Mouse (Mus musculus): ENCODE measurements around the gene Mbl2. TPM values are rescaled to one million over a fixed set of nuclear protein-coding genes. Genes with fewer than 3 reads are reported as not detected.
"Not testable (repeated sequence)": the region's sequence is repeated elsewhere in the genome, so short reads cannot be mapped to it uniquely, and the experiment has no call there.

Gene Mbl2
- polyA plus RNA-seq, 1 experiment from 2014 or later, result not detected

- Histone ChIP-seq H3K4me2 (no peak overlapping the region), H3K9me3 (replicated peaks) (no peaks in the 10 kb centered on the region), H3K4me3 (no peak overlapping the region), H3K4me1 (replicated peaks) (no peaks in the 10 kb centered on the region), H3K36me3 (no peaks in the 10 kb centered on the region), H3K9ac (no peak overlapping the region), H3K27ac (no peak overlapping the region), H3K27me3 (no peaks in the 10 kb centered on the region)
- no peak for ATAC-seq (replicated peaks; ENCODE audit: insufficient number of reproducible peaks, insufficient read depth, low FRiP score, low read depth)
- 12% methylated on average over 7 of the region's 7 CpGs for WGBS
Measured at GRCm38 (mm10) chr19:30217335-30217734, 15.4 kb upstream of the Mbl2 start.

- H3K9me3 ChIP-seq (replicated peaks); H3K27ac ChIP-seq; H3K4me2 ChIP-seq; H3K4me3 ChIP-seq; H3K27me3 ChIP-seq; H3K36me3 ChIP-seq; H3K4me1 ChIP-seq (replicated peaks); H3K9ac ChIP-seq; ATAC-seq (replicated peaks; ENCODE audit: insufficient number of reproducible peaks, insufficient read depth, low FRiP score, low read depth): not testable (repeated sequence)
- WGBS, result 34% methylated on average over 8 of the region's 8 CpGs
Measured at GRCm38 (mm10) chr19:30222593-30222992, 10.1 kb upstream of the Mbl2 start.

- ATAC-seq (replicated peaks; ENCODE audit: insufficient number of reproducible peaks, insufficient read depth, low FRiP score, low read depth), result no peak
- Histone ChIP-seq H3K4me1 (replicated peaks) (no peaks in the 10 kb centered on the region), H3K9me3 (replicated peaks) (no peaks in the 10 kb centered on the region), H3K4me3 (no peak overlapping the region), H3K9ac (no peak overlapping the region), H3K27ac (no peak overlapping the region), H3K4me2 (no peak overlapping the region), H3K36me3 (no peaks in the 10 kb centered on the region), H3K27me3 (no peaks in the 10 kb centered on the region)
- WGBS, result 76% methylated on average over 3 of the region's 3 CpGs
Measured at GRCm38 (mm10) chr19:30229477-30229876, 3.3 kb upstream of the Mbl2 start.

GRCm38 (mm10) chr19:30234416-30234815, 1.7 kb downstream of the Mbl2 start:
- no peak overlapping the region for H3K4me2 ChIP-seq
- no peak overlapping the region for H3K9ac ChIP-seq
- no peak overlapping the region for H3K27ac ChIP-seq
- ATAC-seq (replicated peaks; ENCODE audit: insufficient number of reproducible peaks, insufficient read depth, low FRiP score, low read depth), result no peak
- 78% methylated on average over 8 of the region's 8 CpGs for WGBS
- H3K4me1 ChIP-seq (replicated peaks), result no peaks in the 10 kb centered on the region
- H3K4me3 ChIP-seq, result no peak overlapping the region
- H3K9me3 ChIP-seq (replicated peaks), result no peaks in the 10 kb centered on the region
- no peaks in the 10 kb centered on the region for H3K36me3 ChIP-seq
- no peaks in the 10 kb centered on the region for H3K27me3 ChIP-seq

- H3K9me3 ChIP-seq (replicated peaks), result no peaks in the 10 kb centered on the region
- ATAC-seq (replicated peaks; ENCODE audit: insufficient number of reproducible peaks, insufficient read depth, low FRiP score, low read depth), result no peak
- peaks cover 11% of the 10 kb centered on the region; the same call in 1 of the 2 replicates for H3K27me3 ChIP-seq
- H3K4me2 ChIP-seq, result no peak overlapping the region
- no peaks in the 10 kb centered on the region for H3K4me1 ChIP-seq (replicated peaks)
- H3K9ac ChIP-seq, result no peak overlapping the region
- no peaks in the 10 kb centered on the region for H3K36me3 ChIP-seq
- H3K27ac ChIP-seq, result no peak overlapping the region
- no peak overlapping the region for H3K4me3 ChIP-seq
- WGBS, result 22% methylated on average over 11 of the region's 11 CpGs
Measured at GRCm38 (mm10) chr19:30247359-30247758, 14.6 kb downstream of the Mbl2 start.

GRCm38 (mm10) chr19:30248822-30249221, 16.1 kb downstream of the Mbl2 start:
- WGBS, result 5% methylated on average over 8 of the region's 8 CpGs
- H3K4me2 ChIP-seq, result no peak overlapping the region
- H3K9ac ChIP-seq, result no peak overlapping the region
- peaks cover 11% of the 10 kb centered on the region; the same call in 1 of the 2 replicates for H3K27me3 ChIP-seq
- H3K4me1 ChIP-seq (replicated peaks), result no peaks in the 10 kb centered on the region
- no peaks in the 10 kb centered on the region for H3K9me3 ChIP-seq (replicated peaks)
- no peak for ATAC-seq (replicated peaks; ENCODE audit: insufficient number of reproducible peaks, insufficient read depth, low FRiP score, low read depth)
- H3K4me3 ChIP-seq, result no peak overlapping the region
- H3K36me3 ChIP-seq, result no peaks in the 10 kb centered on the region
- H3K27ac ChIP-seq, result no peak overlapping the region

- 73% methylated on average over 2 of the region's 2 CpGs for WGBS
- H3K36me3 ChIP-seq, result no peaks in the 10 kb centered on the region
- no peak overlapping the region for H3K27ac ChIP-seq
- no peak overlapping the region for H3K4me2 ChIP-seq
- ATAC-seq (replicated peaks; ENCODE audit: insufficient number of reproducible peaks, insufficient read depth, low FRiP score, low read depth), result no peak
- 0 out of 2 replicates have a peak, but pooled peaks cover 3% of the 10 kb centered on the region for H3K27me3 ChIP-seq
- H3K4me1 ChIP-seq (replicated peaks), result no peaks in the 10 kb centered on the region
- H3K4me3 ChIP-seq, result no peak overlapping the region
- no peak overlapping the region for H3K9ac ChIP-seq
- no peaks in the 10 kb centered on the region for H3K9me3 ChIP-seq (replicated peaks)
Measured at GRCm38 (mm10) chr19:30252253-30252652, 19.5 kb downstream of the Mbl2 start.

- no peaks in the 10 kb centered on the region for H3K4me1 ChIP-seq (replicated peaks)
- H3K27me3 ChIP-seq, result no peaks in the 10 kb centered on the region
- H3K27ac ChIP-seq, result no peak overlapping the region
- H3K9me3 ChIP-seq (replicated peaks), result no peaks in the 10 kb centered on the region
- WGBS, result 20% methylated on average over 6 of the region's 6 CpGs
- no peak overlapping the region for H3K4me2 ChIP-seq
- no peak overlapping the region for H3K4me3 ChIP-seq
- no peak for ATAC-seq (replicated peaks; ENCODE audit: insufficient number of reproducible peaks, insufficient read depth, low FRiP score, low read depth)
- H3K9ac ChIP-seq, result no peak overlapping the region
- H3K36me3 ChIP-seq, result no peaks in the 10 kb centered on the region
Measured at GRCm38 (mm10) chr19:30256339-30256738, 23.6 kb downstream of the Mbl2 start.

- H3K36me3 ChIP-seq, result no peaks in the 10 kb centered on the region
- H3K4me3 ChIP-seq, result no peak overlapping the region
- H3K27me3 ChIP-seq, result no peaks in the 10 kb centered on the region
- H3K4me2 ChIP-seq, result no peak overlapping the region
- peaks cover 4% of the 10 kb centered on the region for H3K4me1 ChIP-seq (replicated peaks)
- H3K27ac ChIP-seq, result no peak overlapping the region
- WGBS, result 25% methylated on average over 5 of the region's 5 CpGs
- ATAC-seq (replicated peaks; ENCODE audit: insufficient number of reproducible peaks, insufficient read depth, low FRiP score, low read depth), result no peak
- no peaks in the 10 kb centered on the region for H3K9me3 ChIP-seq (replicated peaks)
- H3K9ac ChIP-seq, result no peak overlapping the region
Measured at GRCm38 (mm10) chr19:30281125-30281524, 48.4 kb downstream of the Mbl2 start.

GRCm38 (mm10) chr19:30287899-30288490, 55.3 kb downstream of the Mbl2 start:
- 86% methylated on average over 6 of the region's 6 CpGs for WGBS
- H3K4me3 ChIP-seq, result no peak overlapping the region
- ATAC-seq (replicated peaks; ENCODE audit: insufficient number of reproducible peaks, insufficient read depth, low FRiP score, low read depth), result no peak
- H3K4me1 ChIP-seq (replicated peaks), result no peaks in the 10 kb centered on the region
- H3K9me3 ChIP-seq (replicated peaks), result no peaks in the 10 kb centered on the region
- no peak overlapping the region for H3K9ac ChIP-seq
- H3K27ac ChIP-seq, result no peak overlapping the region
- no peak overlapping the region for H3K4me2 ChIP-seq
- H3K27me3 ChIP-seq, result no peaks in the 10 kb centered on the region
- H3K36me3 ChIP-seq, result no peaks in the 10 kb centered on the region
